Mouse (Mus musculus) liver, embryonic 11.5 days (tissue): ENCODE measurements around the gene Sh3pxd2a. TPM values are rescaled to one million over a fixed set of nuclear protein-coding genes. Genes with fewer than 3 reads are reported as not detected.

Source experiments
- ATAC-seq: fragments of 200-750 bp; cut with Nextera tagmentation; replicated peaks from 2 replicates; pipeline ENCODE4 v1.8.0; 2017; ENCODE audit warnings: moderate number of reproducible peaks, mild to moderate bottlenecking, moderate TSS enrichment, moderate library complexity; ENCODE audit not compliant: low FRiP score
- DNase-seq: peaks from one replicate; pipeline ENCODE4 v3.0.0-alpha.2; 2017; ENCODE audit warnings: low spot score
- H3K27ac ChIP-seq: fragments of 300-500 bp; sonication (generic); 2 replicates; pipeline ENCODE4 v1.5.1; 2014; ENCODE audit warnings: mild to moderate bottlenecking, low read depth, low read length, control low read depth
- H3K27me3 ChIP-seq: fragments of 300-500 bp; sonication (generic); replicated peaks from 2 replicates; pipeline ENCODE4 v1.6.1; 2014; ENCODE audit warnings: low read length, mixed read lengths; ENCODE audit not compliant: control insufficient read depth, insufficient read depth
- H3K36me3 ChIP-seq: fragments of 300-500 bp; sonication (generic); 2 replicates; pipeline ENCODE4 v1.6.1; 2014; ENCODE audit warnings: mild to moderate bottlenecking, low read length, moderate library complexity, mixed read lengths; ENCODE audit not compliant: control insufficient read depth, insufficient read depth
- H3K4me1 ChIP-seq: fragments of 300-500 bp; sonication (generic); replicated peaks from 2 replicates; pipeline ENCODE4 v1.6.1; 2014; ENCODE audit warnings: low read length, mixed read lengths; ENCODE audit not compliant: control insufficient read depth, insufficient read depth
- H3K4me2 ChIP-seq: fragments of 300-500 bp; sonication (generic); 2 replicates; pipeline ENCODE4 v1.6.1; 2014; ENCODE audit warnings: mild to moderate bottlenecking, control low read depth, moderate library complexity
- H3K4me3 ChIP-seq: fragments of 300-500 bp; sonication (generic); 2 replicates; pipeline ENCODE4 v1.5.1; 2014; ENCODE audit warnings: low read depth, low read length, control low read depth
- H3K9ac ChIP-seq: fragments of 300-500 bp; sonication (generic); 2 replicates; pipeline ENCODE4 v1.6.1; 2014; ENCODE audit warnings: low read depth, low read length, control low read depth
- H3K9me3 ChIP-seq: fragments of 300-500 bp; sonication (generic); 2 replicates; pipeline ENCODE4 v1.6.1; 2016; ENCODE audit warnings: low read length, inconsistent platforms, mixed read lengths; ENCODE audit not compliant: control insufficient read depth
- WGBS: fragments of 180-500 bp; shearing (Covaris S2); extraction: QIAGEN DNeasy Blood & Tissue Kit; methylation state at CpG from one replicate; pipeline ENCODE4 v1.1.7; 2014; 5-methylcytosine and 5-hydroxymethylcytosine counted together
- polyA plus RNA-seq: library from polyadenylated mRNA; unstranded; fragments of >200 nt; fragmentation: Nextera tagmentation; extraction: Ambion mirVana; gene quantifications from 2 replicates; pipeline ENCODE4 v1.2.1, GENCODE M21; 2014

The Sh3pxd2a gene
- polyA plus RNA-seq, 1 experiment from 2014 or later: 3.6 TPM

- Histone ChIP-seq H3K36me3 (no peaks in the 10 kb centered on the region), H3K27ac (no peak overlapping the region), H3K9ac (no peak overlapping the region), H3K4me3 (no peak overlapping the region), H3K4me2 (no peak overlapping the region), H3K27me3 (no peaks in the 10 kb centered on the region), H3K4me1 (peaks cover 3% of the 10 kb centered on the region), H3K9me3 (no peaks in the 10 kb centered on the region)
- WGBS: 90% methylated on average over 8 of the region's 8 CpGs
- DNase-seq (no peak), ATAC-seq (no peak)
These were observed 109.7 kb downstream of the Sh3pxd2a start for GRCm38 (mm10) chr19:47354456-47354855.

- Histone ChIP-seq H3K36me3 (no peaks in the 10 kb centered on the region), H3K9me3 (no peaks in the 10 kb centered on the region), H3K4me1 (no peaks in the 10 kb centered on the region; the same call in 1 of the 2 replicates), H3K27ac (no peak overlapping the region), H3K4me3 (no peak overlapping the region), H3K4me2 (no peak overlapping the region), H3K27me3 (peaks cover 11% of the 10 kb centered on the region), H3K9ac (no peak overlapping the region)
- ATAC-seq (no peak), DNase-seq (no peak)
- 68% methylated on average over 8 of the region's 8 CpGs for WGBS
These were observed 115.2 kb downstream of the Sh3pxd2a start for GRCm38 (mm10) chr19:47349043-47349442.

GRCm38 (mm10) chr19:47348395-47349016 is 115.7 kb downstream of the Sh3pxd2a start:
- no peak overlapping the region for H3K27ac ChIP-seq
- H3K36me3 ChIP-seq: no peaks in the 10 kb centered on the region
- ATAC-seq (no peak), DNase-seq (no peak)
- peaks cover 16% of the 10 kb centered on the region for H3K27me3 ChIP-seq
- H3K4me2 ChIP-seq: no peak overlapping the region
- H3K4me3 ChIP-seq: no peak overlapping the region
- no peak overlapping the region for H3K9ac ChIP-seq
- no peaks in the 10 kb centered on the region for H3K9me3 ChIP-seq
- WGBS: 82% methylated on average over 14 of the region's 14 CpGs
- peaks cover 4% of the 10 kb centered on the region; the same call in 1 of the 2 replicates for H3K4me1 ChIP-seq

- WGBS: 72% methylated on average over 7 of the region's 7 CpGs
- Histone ChIP-seq H3K9me3 (no peaks in the 10 kb centered on the region), H3K4me1 (peaks cover 7% of the 10 kb centered on the region; the same call in 1 of the 2 replicates), H3K27ac (no peak overlapping the region), H3K27me3 (peaks cover 29% of the 10 kb centered on the region), H3K4me3 (no peak overlapping the region), H3K9ac (no peak overlapping the region), H3K36me3 (no peaks in the 10 kb centered on the region), H3K4me2 (no peak overlapping the region)
- no peak for DNase-seq
- ATAC-seq: no peak
These were observed 117.1 kb downstream of the Sh3pxd2a start for GRCm38 (mm10) chr19:47347021-47347643.

- ATAC-seq: no peak
- H3K9me3 ChIP-seq: no peaks in the 10 kb centered on the region
- peaks cover 7% of the 10 kb centered on the region; the same call in 1 of the 2 replicates for H3K4me1 ChIP-seq
- no peaks in the 10 kb centered on the region for H3K36me3 ChIP-seq
- H3K9ac ChIP-seq: no peak overlapping the region
- peaks cover 29% of the 10 kb centered on the region for H3K27me3 ChIP-seq
- no peak overlapping the region for H3K4me3 ChIP-seq
- H3K27ac ChIP-seq: no peak overlapping the region
- no peak overlapping the region for H3K4me2 ChIP-seq
- DNase-seq: no peak
- 68% methylated on average over 8 of the region's 8 CpGs for WGBS
These were observed 117.6 kb downstream of the Sh3pxd2a start for GRCm38 (mm10) chr19:47346606-47347005.

- Histone ChIP-seq H3K9ac (no peak overlapping the region), H3K4me2 (no peak overlapping the region), H3K4me1 (peaks cover 7% of the 10 kb centered on the region; the same call in 1 of the 2 replicates), H3K9me3 (no peaks in the 10 kb centered on the region), H3K36me3 (no peaks in the 10 kb centered on the region), H3K4me3 (no peak overlapping the region), H3K27ac (no peak overlapping the region), H3K27me3 (peaks cover 29% of the 10 kb centered on the region)
- no peak for ATAC-seq
- WGBS: 74% methylated on average over 6 of the region's 6 CpGs
- no peak for DNase-seq
These were observed 118.2 kb downstream of the Sh3pxd2a start for GRCm38 (mm10) chr19:47345851-47346568.

- DNase-seq (no peak), ATAC-seq (no peak)
- Histone ChIP-seq H3K36me3 (no peaks in the 10 kb centered on the region), H3K9me3 (no peaks in the 10 kb centered on the region), H3K27ac (no peak overlapping the region), H3K4me2 (peak overlapping the region; percentile 64), H3K4me3 (peak overlapping the region; percentile 39), H3K4me1 (peaks cover 17% of the 10 kb centered on the region; the same call in 1 of the 2 replicates), H3K9ac (no peak overlapping the region), H3K27me3 (peaks cover 29% of the 10 kb centered on the region)
- 3% methylated on average over 39 of the region's 39 CpGs for WGBS
These were observed 120.8 kb downstream of the Sh3pxd2a start for GRCm38 (mm10) chr19:47343422-47343821.

GRCm38 (mm10) chr19:47339165-47339564 is 125.0 kb downstream of the Sh3pxd2a start:
- no peaks in the 10 kb centered on the region for H3K9me3 ChIP-seq
- peak overlapping the region; percentile 62 for H3K4me2 ChIP-seq
- H3K27me3 ChIP-seq: peaks cover 20% of the 10 kb centered on the region
- H3K4me3 ChIP-seq: 0 out of 2 replicates have a peak overlapping the region, but pooled peaks have one; percentile 12
- peaks cover 24% of the 10 kb centered on the region; the same call in 1 of the 2 replicates for H3K4me1 ChIP-seq
- WGBS: 2% methylated on average over 17 of the region's 17 CpGs
- H3K9ac ChIP-seq: 0 out of 2 replicates have a peak overlapping the region, but pooled peaks have one; percentile 20
- no peak overlapping the region for H3K27ac ChIP-seq
- ATAC-seq: no peak
- peak; percentile 76 for DNase-seq
- H3K36me3 ChIP-seq: no peaks in the 10 kb centered on the region
